Mouse (Mus musculus) forebrain, embryonic 10.5 days (tissue): ENCODE results near the gene Fut11. TPM values are rescaled to one million over a fixed set of nuclear protein-coding genes. Genes with fewer than 3 reads are reported as not detected.

Experiments used
- microRNA-seq: library from miRNA; unstranded; fragments of <30 nt; microRNA quantifications from one replicate; pipeline ENCODE4, GENCODE M21; 2017
- polyA plus RNA-seq: library from polyadenylated mRNA; unstranded; fragments of >200 nt; fragmentation: Nextera tagmentation; extraction: Ambion mirVana; gene quantifications from 2 replicates; pipeline ENCODE4 v1.2.1, GENCODE M21; 2016

The Fut11 gene
- polyA plus RNA-seq, 1 experiment from 2014 or later: 15.7 TPM

Small RNA genes within 50 kb of the gene (microRNA-seq; reads per million reads assigned to microRNA genes)
- gene Mir6946: 2.4 reads per million

Other genes with a start within 250 kb of the Fut11 start
- 0.55 and 1.3 TPM in 2 replicates for gene Cfap70, start 242.7 kb upstream of the Fut11 start, polyA plus RNA-seq
- 18.7 and 18.8 TPM in 2 replicates for gene Anxa7, start 214.8 kb upstream of the Fut11 start, polyA plus RNA-seq
- gene Mss51, start 198.1 kb upstream of the Fut11 start, polyA plus RNA-seq: 1.3 TPM in 2 replicates
- 44.7 and 48.5 TPM in 2 replicates for gene Ppp3cb, start 148.4 kb upstream of the Fut11 start, polyA plus RNA-seq
- gene Usp54, start 53.9 kb upstream of the Fut11 start, polyA plus RNA-seq: 15.4 and 16.5 TPM in 2 replicates
- gene Myoz1, start 38.4 kb upstream of the Fut11 start, polyA plus RNA-seq: 0.12 and 0.15 TPM in 2 replicates
- 0.22 and 0.25 TPM in 2 replicates for gene Synpo2l, start 26.6 kb upstream of the Fut11 start, polyA plus RNA-seq
- 101 and 105 TPM in 2 replicates for gene Sec24c, start 20.7 kb upstream of the Fut11 start, polyA plus RNA-seq
- 252 and 261 TPM in 2 replicates for gene Chchd1, start 8.0 kb downstream of the Fut11 start, polyA plus RNA-seq
- 28.9 and 29.0 TPM in 2 replicates for gene Zswim8, start 12.6 kb downstream of the Fut11 start, polyA plus RNA-seq
- 23.5 and 24.3 TPM in 2 replicates for gene Ndst2, start 39.6 kb downstream of the Fut11 start, polyA plus RNA-seq
- gene Camk2g, start 99.1 kb downstream of the Fut11 start, polyA plus RNA-seq: 33.0 and 37.8 TPM in 2 replicates
- 0.40 and 0.59 TPM in 2 replicates for gene Plau, start 141.7 kb downstream of the Fut11 start, polyA plus RNA-seq
- gene Vcl, start 234.4 kb downstream of the Fut11 start, polyA plus RNA-seq: 28.4 and 30.7 TPM in 2 replicates